Mouse (Mus musculus) spleen, adult 2 months (tissue): ENCODE data around the gene Capn11. TPM values are rescaled to one million over a fixed set of nuclear protein-coding genes. Genes with fewer than 3 reads are reported as not detected.

Experiments used
- DNase-seq, 2 experiments: peaks; one replicate each; pipeline versions ENCODE4 v3.0.0 to v3.0.0-alpha.2; 2012 to 2021; ENCODE audit warnings: low spot score in 2 of 2, low read depth in 1 of 2
- H3K27ac ChIP-seq: fragments of 200-500 bp; 2 replicates; pipeline ENCODE4 v1.5.1; 2012; ENCODE audit warnings: low read length, inconsistent platforms; ENCODE audit not compliant: insufficient read depth
- H3K27me3 ChIP-seq: fragments of 200-500 bp; 2 replicates; pipeline ENCODE4 v1.6.1; 2012; ENCODE audit warnings: mild to moderate bottlenecking, moderate library complexity, low read length, inconsistent platforms; ENCODE audit not compliant: control insufficient read depth, insufficient read depth
- H3K36me3 ChIP-seq: fragments of 200-500 bp; 2 replicates; pipeline ENCODE4 v1.6.1; 2012; ENCODE audit warnings: mild to moderate bottlenecking, low read length, inconsistent platforms; ENCODE audit not compliant: control insufficient read depth, insufficient read depth
- H3K4me1 ChIP-seq: fragments of 200-500 bp; 2 replicates; pipeline ENCODE4 v1.6.1; 2011; ENCODE audit warnings: inconsistent platforms; ENCODE audit not compliant: control insufficient read depth, insufficient read depth, insufficient read length
- H3K4me3 ChIP-seq: fragments of 200-500 bp; 2 replicates; pipeline ENCODE4 v1.5.1; 2011; ENCODE audit warnings: mild to moderate bottlenecking, inconsistent platforms; ENCODE audit not compliant: insufficient read depth, insufficient read length; ENCODE audit errors: extremely low read depth
- CTCF ChIP-seq: fragments of 200-500 bp; IDR thresholded peaks from 2 replicates; pipeline ENCODE4 v1.5.1; 2011; ENCODE audit warnings: mild to moderate bottlenecking, inconsistent platforms; ENCODE audit not compliant: insufficient read depth, insufficient read length, insufficient replicate concordance; ENCODE audit errors: extremely low read depth
- POLR2A ChIP-seq: fragments of 200-500 bp; IDR thresholded peaks from 2 replicates; pipeline ENCODE4 v1.6.1; 2011; ENCODE audit warnings: low read depth, low read length, inconsistent platforms
- WGBS: fragments of 180-500 bp; shearing (Covaris S2); methylation state at CpG from one replicate; pipeline ENCODE4 v1.1.7; 2018; 5-methylcytosine and 5-hydroxymethylcytosine counted together
- polyA plus RNA-seq: library from polyadenylated mRNA; depleted of rRNA; stranded (reverse); fragments of >200 nt; gene quantifications from 2 replicates; pipeline ENCODE4 v1.2.3, GENCODE M21; 2012

The Capn11 gene
- polyA plus RNA-seq, 1 experiment, result not detected

- Histone ChIP-seq H3K27ac (no peak overlapping the region), H3K4me3 (no peak overlapping the region), H3K4me1 (no peaks in the 10 kb centered on the region), H3K27me3 (no peaks in the 10 kb centered on the region), H3K36me3 (no peaks in the 10 kb centered on the region)
- TF ChIP-seq POLR2A (no peak), CTCF (no peak)
- 62% methylated on average over 5 of the region's 5 CpGs for WGBS
- no peak for DNase-seq
Observed at GRCm38 (mm10) chr17:45610144-45610866, 48.8 kb downstream of the Capn11 start.

GRCm38 (mm10) chr17:45608396-45608795 is 50.7 kb downstream of the Capn11 start:
- 89% methylated on average over 4 of the region's 4 CpGs for WGBS
- H3K4me3 ChIP-seq, result no peak overlapping the region
- H3K36me3 ChIP-seq, result no peaks in the 10 kb centered on the region
- no peaks in the 10 kb centered on the region for H3K4me1 ChIP-seq
- no peaks in the 10 kb centered on the region for H3K27me3 ChIP-seq
- no peak overlapping the region for H3K27ac ChIP-seq
- TF ChIP-seq CTCF (no peak), POLR2A (no peak)
- DNase-seq, result no peak

- WGBS, result 79% methylated on average over 15 of the region's 15 CpGs
- H3K4me3 ChIP-seq, result no peak overlapping the region
Observed at GRCm38 (mm10) chr17:45606992-45607879, 51.9 kb downstream of the Capn11 start.

GRCm38 (mm10) chr17:45602984-45603383 is 56.1 kb downstream of the Capn11 start:
- WGBS, result 86% methylated on average over 3 of the region's 3 CpGs
- Histone ChIP-seq H3K4me3 (no peak overlapping the region), H3K27me3 (no peaks in the 10 kb centered on the region), H3K27ac (no peak overlapping the region), H3K4me1 (0 out of 2 replicates have a peak, but pooled peaks cover 3% of the 10 kb centered on the region), H3K36me3 (no peaks in the 10 kb centered on the region)
- DNase-seq, result no peak
- TF ChIP-seq POLR2A (no peak), CTCF (no peak)

More at GRCm38 (mm10) chr17:45606992-45607879, 51.9 kb downstream of the Capn11 start:
- TF ChIP-seq CTCF (no peak), POLR2A (no peak)
- no peaks in the 10 kb centered on the region for H3K27me3 ChIP-seq
- H3K36me3 ChIP-seq, result no peaks in the 10 kb centered on the region
- DNase-seq, result no peak
- no peaks in the 10 kb centered on the region for H3K4me1 ChIP-seq
- H3K27ac ChIP-seq, result no peak overlapping the region

- 87% methylated on average over 6 of the region's 6 CpGs for WGBS
- Histone ChIP-seq H3K4me3 (no peak within 1 kb of the TSS), H3K27me3 (no peaks in the 10 kb centered on the region), H3K27ac (no peak within 1 kb of the TSS), H3K4me1 (peaks cover 5% of the 10 kb centered on the region; the same call in 1 of the 2 replicates), H3K36me3 (no peaks in the 10 kb centered on the region)
- TF ChIP-seq CTCF (no peak), POLR2A (no peak)
- DNase-seq, result no peak
Observed at GRCm38 (mm10) chr17:45601877-45602304, 57.2 kb downstream of the Capn11 start, which contains the start of gene Mymx. TSS of gene Mymx (minus strand) at chr17:45602102.

- WGBS, result 89% methylated on average over 22 of the region's 22 CpGs
- DNase-seq, result no peak
- Histone ChIP-seq H3K4me3 (no peak overlapping the region), H3K36me3 (no peaks in the 10 kb centered on the region), H3K27me3 (no peaks in the 10 kb centered on the region), H3K4me1 (peaks cover 8% of the 10 kb centered on the region; the same call in 1 of the 2 replicates), H3K27ac (no peak overlapping the region)
- TF ChIP-seq POLR2A (no peak), CTCF (no peak)
Observed at GRCm38 (mm10) chr17:45601325-45601724, 57.8 kb downstream of the Capn11 start.
